Mouse (Mus musculus) layer of hippocampus, adult 18-20 months (tissue): ENCODE measurements at regions not wholly inside any gene's neighbourhood (a gene's known extent, or its start where the extent isn't known, plus 50 kb on each side); places are given as distances from the start of the nearest gene placed in this dataset.

Experiments used
- DNase-seq, 2 experiments: peaks; one replicate each; pipeline ENCODE4 v3.0.0; 2022; ENCODE audit warnings: low spot score in 2 of 2

- no peak for DNase-seq
These were observed 505.3 kb downstream of the Kctd12 start for GRCm38 (mm10) chr14:102477162-102477561.

GRCm38 (mm10) chr14:102469326-102469725 is 513.1 kb downstream of the Kctd12 start:
- DNase-seq = no peak

- peak; percentile 15 to 35 for DNase-seq
These were observed 521.4 kb downstream of the Kctd12 start for GRCm38 (mm10) chr14:102461001-102461400.

- DNase-seq = no peak
These were observed 542.7 kb downstream of the Kctd12 start for GRCm38 (mm10) chr14:102439738-102440137.

- no peak for DNase-seq
These were observed 578.9 kb downstream of the Kctd12 start for GRCm38 (mm10) chr14:102403397-102404115.

GRCm38 (mm10) chr14:102402061-102402689 is 580.3 kb downstream of the Kctd12 start:
- DNase-seq = no peak

GRCm38 (mm10) chr14:102396036-102396734 is 586.3 kb downstream of the Kctd12 start:
- no peak for DNase-seq

- DNase-seq = peak; percentile 30 to 73
These were observed 590.1 kb downstream of the Kctd12 start for GRCm38 (mm10) chr14:102392351-102392750.

- peak in 1 of 2 experiments; percentile 3 for DNase-seq
These were observed 609.4 kb downstream of the Kctd12 start for GRCm38 (mm10) chr14:102372994-102373567.

- no peak for DNase-seq
These were observed 620.8 kb downstream of the Kctd12 start for GRCm38 (mm10) chr14:102361589-102361988.

GRCm38 (mm10) chr14:102329409-102329808 is 599.7 kb downstream of the Lmo7 start:
- no peak for DNase-seq

GRCm38 (mm10) chr14:102306332-102306731 is 576.6 kb downstream of the Lmo7 start:
- peak in 1 of 2 experiments; percentile 3 for DNase-seq

GRCm38 (mm10) chr14:102302826-102303225 is 573.1 kb downstream of the Lmo7 start:
- no peak for DNase-seq

- no peak for DNase-seq
These were observed 570.5 kb downstream of the Lmo7 start for GRCm38 (mm10) chr14:102300251-102300650.

GRCm38 (mm10) chr14:102291361-102291760 is 561.6 kb downstream of the Lmo7 start:
- DNase-seq = no peak

- no peak for DNase-seq
These were observed 520.3 kb downstream of the Lmo7 start for GRCm38 (mm10) chr14:102250076-102250475.

- DNase-seq = no peak
These were observed 518.8 kb downstream of the Lmo7 start for GRCm38 (mm10) chr14:102248581-102248980.

GRCm38 (mm10) chr14:102248023-102248422 is 518.3 kb downstream of the Lmo7 start:
- no peak for DNase-seq

- no peak for DNase-seq
These were observed 514.2 kb downstream of the Lmo7 start for GRCm38 (mm10) chr14:102243806-102244536.

- DNase-seq = peak; percentile 63 to 81
These were observed 487.0 kb downstream of the Lmo7 start for GRCm38 (mm10) chr14:102216581-102217368.
